8 mouse cellular contexts compared by ENCODE assay signal in the genomic region with DNA sequence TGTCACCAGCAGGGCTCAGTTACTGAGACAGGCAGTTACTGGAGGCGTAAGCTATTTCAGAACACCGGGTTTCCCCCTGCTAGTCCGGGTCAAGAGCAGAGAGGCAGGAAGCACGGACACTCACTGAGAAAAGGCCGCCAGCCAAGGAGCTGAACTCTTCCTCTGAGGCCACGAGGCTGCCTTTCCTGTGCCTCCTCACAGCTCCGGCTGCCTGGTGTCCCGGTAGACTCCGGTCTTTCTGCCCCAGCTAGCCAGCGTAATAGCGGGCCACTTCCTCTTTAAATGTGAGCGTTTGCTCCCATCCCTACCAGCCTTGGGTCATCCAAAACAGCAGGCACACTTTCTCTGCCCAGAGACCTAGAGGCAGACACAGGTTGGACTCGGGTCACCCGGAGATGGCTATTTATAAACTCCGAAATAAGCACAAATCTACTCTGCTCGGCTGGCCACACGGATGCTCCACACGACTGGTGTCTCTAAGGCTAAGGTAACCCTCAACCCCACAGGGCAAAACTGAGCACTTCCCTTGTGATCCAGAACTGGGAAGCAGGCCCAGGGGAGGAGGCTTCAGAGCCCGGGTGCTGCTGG. TPM values are rescaled to one million over a fixed set of nuclear protein-coding genes. Genes with fewer than 3 reads are reported as not detected.
DNase-seq lines count a peak whose midpoint lies in the region; ATAC-seq and TF ChIP-seq lines count a peak whose summit lies in the region.

No protein-coding gene starts in this region.

- H3K79me2 ChIP-seq in CH12.LX (replicated peaks; ENCODE audit: control insufficient read depth, extremely low read depth, insufficient read depth, poor library complexity, severe bottlenecking), result no peaks in the 10 kb centered on the region
- no peaks in the 10 kb centered on the region for H3K79me2 ChIP-seq in heart, adult 2 months (replicated peaks; ENCODE audit: control insufficient read depth, insufficient read depth, low read length)

- WGBS in hindbrain, embryonic 15.5 days, result 61% methylated on average over 19 of the region's 19 CpGs
- WGBS in hindbrain, embryonic 13.5 days, result 62% methylated on average over 19 of the region's 19 CpGs
- 8% methylated on average over 19 of the region's 19 CpGs for WGBS in heart, adult 2 months

- H3K4me1 ChIP-seq in hindbrain, embryonic 15.5 days (replicated peaks), result peaks cover 18% of the 10 kb centered on the region
- H3K4me1 ChIP-seq in hindbrain, embryonic 13.5 days (replicated peaks), result peaks cover 23% of the 10 kb centered on the region
- H3K4me1 ChIP-seq in CH12.LX (ENCODE audit: control insufficient read depth in 1 of 2, insufficient read depth in 2 of 2), result peaks cover 21 to 65% of the 10 kb centered on the region in 2 experiments
- peaks cover 7% of the 10 kb centered on the region for H3K4me1 ChIP-seq in heart, adult 2 months (ENCODE audit: control insufficient read depth, insufficient read depth, low read length)

- H3K4me3 ChIP-seq in hindbrain, embryonic 15.5 days, result no peak overlapping the region
- H3K4me3 ChIP-seq in hindbrain, embryonic 13.5 days, result no peak overlapping the region
- peak overlapping the region; percentile 4 to 55 (median 10) for H3K4me3 ChIP-seq in CH12.LX (replicated peaks in 1 of 3; ENCODE audit: low read depth in 2 of 3, low read length in 2 of 3, poor library complexity in 1 of 3)
- H3K4me3 ChIP-seq in heart, adult 2 months, result peak overlapping the region; percentile 51

- peak; percentile 68 for DNase-seq in CH12.LX (ENCODE audit: extremely low read depth)
- peak; percentile 38 to 46 for DNase-seq in cerebellum, postnatal 10 days
- peak; percentile 64 to 68 for DNase-seq in heart, adult 2 months
- peak; percentile 69 for DNase-seq in kidney, postnatal 10 days
- DNase-seq in thymus, postnatal 36 days, result no peak

- no peaks in the 10 kb centered on the region for H3K36me3 ChIP-seq in hindbrain, embryonic 15.5 days
- no peaks in the 10 kb centered on the region for H3K36me3 ChIP-seq in hindbrain, embryonic 13.5 days
- no peaks in the 10 kb centered on the region for H3K36me3 ChIP-seq in CH12.LX (replicated peaks in 1 of 2; ENCODE audit: control insufficient read depth in 1 of 2, insufficient read depth in 1 of 2, low read length in 1 of 2)
- no peaks in the 10 kb centered on the region for H3K36me3 ChIP-seq in heart, adult 2 months (ENCODE audit: control insufficient read depth, insufficient read depth, low read length)

- intact Hi-C loops in heart, adult 2 months (cut with DNase I), result no loop called here

- TF ChIP-seq CTCF in CH12.LX (conservative IDR thresholded peaks at IDR 0.05 in 1 of 2, IDR thresholded peaks at IDR 0.05 in 1 of 2; ENCODE audit: low read depth in 2 of 2, low read length in 2 of 2), result no peak
- TF ChIP-seq CTCF in heart, adult 2 months (IDR thresholded peaks at IDR 0.05), result peak; percentile 16; the same call in 1 of the 2 replicates

- no peak for TF ChIP-seq RAD21 in CH12.LX (IDR thresholded peaks at IDR 0.05; ENCODE audit: low read depth, low read length)

- H3K9me3 ChIP-seq in hindbrain, embryonic 15.5 days, result no peaks in the 10 kb centered on the region
- no peaks in the 10 kb centered on the region for H3K9me3 ChIP-seq in hindbrain, embryonic 13.5 days
- H3K9me3 ChIP-seq in CH12.LX (replicated peaks; ENCODE audit: low read length), result no peaks in the 10 kb centered on the region

- H3K27ac ChIP-seq in hindbrain, embryonic 15.5 days (replicated peaks), result no peak overlapping the region
- H3K27ac ChIP-seq in hindbrain, embryonic 13.5 days, result no peak overlapping the region
- peak overlapping the region; percentile 41; the same call in 1 of the 2 replicates for H3K27ac ChIP-seq in CH12.LX (ENCODE audit: insufficient read depth, low read depth)
- peak overlapping the region; percentile 92 for H3K27ac ChIP-seq in heart, adult 2 months

- ATAC-seq in hindbrain, embryonic 15.5 days (ENCODE audit: low FRiP score, low read depth), result 0 out of 2 replicates have a peak, but pooled peaks have one; percentile 25
- no peak for ATAC-seq in hindbrain, embryonic 13.5 days (ENCODE audit: low FRiP score)
- peak; percentile 16; the same call in 1 of the 2 replicates for ATAC-seq in neutrophil, adult 5-6 weeks (ENCODE audit: extremely low read depth, insufficient number of reproducible peaks, low FRiP score, poor library complexity, severe bottlenecking)

- dilution Hi-C loops in CH12.LX (cut with MboI; ENCODE audit: extremely low pct_ligation_motif_present, extremely low pct_unique_long_range_greater_than_20kb, low sequenced_read_pairs), result no loop called here

- no peaks in the 10 kb centered on the region for H3K27me3 ChIP-seq in hindbrain, embryonic 15.5 days
- H3K27me3 ChIP-seq in hindbrain, embryonic 13.5 days, result peaks cover 3% of the 10 kb centered on the region; the same call in 1 of the 2 replicates
- no peaks in the 10 kb centered on the region for H3K27me3 ChIP-seq in CH12.LX (replicated peaks)
- H3K27me3 ChIP-seq in heart, adult 2 months (ENCODE audit: control insufficient read depth, insufficient read depth, low read length), result no peaks in the 10 kb centered on the region

- TF ChIP-seq EP300 in CH12.LX (IDR thresholded peaks at IDR 0.05; ENCODE audit: low read length), result no peak; the same call in 1 of the 2 replicates
- 0 out of 2 replicates have a peak, but pooled peaks have one; percentile 16 for TF ChIP-seq EP300 in heart, adult 2 months (IDR thresholded peaks at IDR 0.05; ENCODE audit: insufficient read depth, low read depth, low read length)

- no peak overlapping the region for H3K9ac ChIP-seq in hindbrain, embryonic 15.5 days
- H3K9ac ChIP-seq in hindbrain, embryonic 13.5 days, result no peak overlapping the region
- H3K9ac ChIP-seq in CH12.LX (ENCODE audit: insufficient read depth, low read depth), result peak overlapping the region; percentile 54
- H3K9ac ChIP-seq in heart, adult 2 months (ENCODE audit: low read depth, low read length), result peak overlapping the region; percentile 62

- in situ Hi-C loops in CH12.LX (cut with MboI; ENCODE audit: low pct_ligation_motif_present, low pct_unique_long_range_greater_than_20kb, low sequenced_read_pairs), result no loop called here

- H3K4me2 ChIP-seq in hindbrain, embryonic 15.5 days, result no peak overlapping the region
- no peak overlapping the region for H3K4me2 ChIP-seq in hindbrain, embryonic 13.5 days
- peak overlapping the region; percentile 90 for H3K4me2 ChIP-seq in CH12.LX (ENCODE audit: insufficient read depth, low read depth, poor library complexity, severe bottlenecking)

- peak; percentile 52; the same call in 1 of the 2 replicates for TF ChIP-seq POLR2A in CH12.LX (IDR thresholded peaks at IDR 0.05; ENCODE audit: low read depth, low read length)
- peak; percentile 59 for TF ChIP-seq POLR2A in heart, adult 2 months (IDR thresholded peaks at IDR 0.05; ENCODE audit: insufficient read depth, low read depth, low read length)

TF ChIP-seq in CH12.LX, 34 proteins besides CTCF, POLR2A, EP300 and RAD21:
- TF ChIP-seq MAZ (IDR thresholded peaks at IDR 0.05; ENCODE audit: low read depth, low read length), result no peak
- no peak for TF ChIP-seq RCOR1 (conservative IDR thresholded peaks at IDR 0.05; ENCODE audit: low read depth, low read length)
- no peak for TF ChIP-seq ZC3H11A (IDR thresholded peaks at IDR 0.05; ENCODE audit: low read depth, low read length)
- TF ChIP-seq JUN (IDR thresholded peaks at IDR 0.05; ENCODE audit: insufficient read depth, low read depth, low read length), result no peak
- peak; percentile 36 for TF ChIP-seq NELFE (IDR thresholded peaks at IDR 0.05; ENCODE audit: low read depth, low read length)
- TF ChIP-seq E2F4 (IDR thresholded peaks at IDR 0.05; ENCODE audit: insufficient replicate concordance, low read depth, low read length), result no peak
- TF ChIP-seq MYC (IDR thresholded peaks at IDR 0.05; ENCODE audit: low read depth, low read length), result 0 out of 2 replicates have a peak, but pooled peaks have one; percentile 42
- no peak for TF ChIP-seq POLR2AphosphoS2 (IDR thresholded peaks at IDR 0.05; ENCODE audit: low read depth, low read length)
- peak; percentile 56; the same call in 1 of the 2 replicates for TF ChIP-seq TCF12 (IDR thresholded peaks at IDR 0.05; ENCODE audit: low read depth, low read length)
- TF ChIP-seq ETS1 (conservative IDR thresholded peaks at IDR 0.05; ENCODE audit: low read depth, low read length), result no peak
- 0 out of 2 replicates have a peak, but pooled peaks have one; percentile 53 for TF ChIP-seq TBP (conservative IDR thresholded peaks at IDR 0.05; ENCODE audit: low read depth, low read length)
- 0 out of 2 replicates have a peak, but pooled peaks have one; percentile 34 for TF ChIP-seq SIN3A (IDR thresholded peaks at IDR 0.05; ENCODE audit: low read length)
- peak; percentile 65; the same call in 1 of the 2 replicates for TF ChIP-seq UBTF (IDR thresholded peaks at IDR 0.05; ENCODE audit: low read depth, low read length)
- TF ChIP-seq ZKSCAN1 (IDR thresholded peaks at IDR 0.05; ENCODE audit: borderline replicate concordance, low read depth, low read length), result no peak
- peak; percentile 70; the same call in 1 of the 2 replicates for TF ChIP-seq MEF2A (IDR thresholded peaks at IDR 0.05; ENCODE audit: borderline replicate concordance, low read depth, low read length)
- no peak for TF ChIP-seq ZNF384 (IDR thresholded peaks at IDR 0.05; ENCODE audit: low read depth, low read length)
- 0 out of 2 replicates have a peak, but pooled peaks have one; percentile 30 for TF ChIP-seq ELF1 (IDR thresholded peaks at IDR 0.05; ENCODE audit: low read depth, low read length)

RNA-seq across cellular contexts. Expression of a gene that starts 1.7 kb away (rescaled TPM):
- polyA plus RNA-seq in hindbrain, embryonic 15.5 days (2015; fragmentation: Nextera tagmentation; extraction: Ambion mirVana), result 0.08 TPM in 1 of 2 replicates, not detected in the other
- polyA plus RNA-seq in hindbrain, embryonic 13.5 days (2015; fragmentation: Nextera tagmentation; extraction: Ambion mirVana), result 0.06 and 0.21 TPM in 2 replicates
- 0.04 TPM in 2 replicates for total RNA-seq in CH12.LX (2012; rRNA removed)
- 0.04 and 0.05 TPM in 2 replicates for total RNA-seq in CH12.LX (2014; rRNA removed)
- polyA plus RNA-seq in CH12.LX (2012; ENCODE audit: insufficient read length, low read depth), result 0.55 and 0.67 TPM in 2 replicates
- 100 to 1,000 TPM in 1 of 2 experiments, 10 to 100 TPM in 1; 87.3 to 136 TPM for total RNA-seq in heart, adult 2 months (2021)
- polyA plus RNA-seq in heart, adult 2 months (2012; rRNA removed), result 36.3 and 45.6 TPM in 2 replicates
- total RNA-seq in neutrophil, adult 5-6 weeks (2017), result 0.23 and 0.37 TPM in 2 replicates

Comparison
In these comparisons a context has a peak if more than half of its experiments do, and no peak if none do; other contexts are left out.
1. H3K27ac ChIP-seq: peak in CH12.LX (single experiment) and heart, adult 2 months (single experiment); none in hindbrain, embryonic 15.5 days (single experiment) and hindbrain, embryonic 13.5 days (single experiment).
2. H3K4me3 ChIP-seq: peak in CH12.LX (3 of 3) and heart, adult 2 months (single experiment); none in hindbrain, embryonic 15.5 days (single experiment) and hindbrain, embryonic 13.5 days (single experiment).
3. H3K9ac ChIP-seq: peak in CH12.LX (single experiment) and heart, adult 2 months (single experiment); none in hindbrain, embryonic 15.5 days (single experiment) and hindbrain, embryonic 13.5 days (single experiment).
4. DNase-seq: peak in CH12.LX (single experiment), cerebellum, postnatal 10 days (2 of 2), heart, adult 2 months (2 of 2) and kidney, postnatal 10 days (single experiment); none in thymus, postnatal 36 days (0 of 2).
5. RNA of a gene that starts 1.7 kb away (polyA plus RNA-seq): 36.3 to 45.6 TPM in heart, adult 2 months; 0.55 to 0.67 TPM in CH12.LX, 0.06 to 0.21 TPM in hindbrain, embryonic 13.5 days and 0.08 TPM in hindbrain, embryonic 15.5 days; every median in the first group is over 10 times any median in the second.